Mouse (Mus musculus) myocyte (in vitro differentiated cells): ENCODE results near the gene Bcl9l.

ENCODE experiments used
- MAX ChIP-seq: IDR thresholded peaks from one replicate; pipeline ENCODE4 v1.6.1; 2011; ENCODE audit warnings: low read depth, mild to moderate bottlenecking, control low read depth
- POLR2A ChIP-seq: IDR thresholded peaks from one replicate; pipeline ENCODE4 v1.6.1; 2011; ENCODE audit warnings: low read depth, mild to moderate bottlenecking, control low read depth, moderate library complexity; ENCODE audit not compliant: insufficient read length
- POLR2AphosphoS2 ChIP-seq: IDR thresholded peaks from one replicate; pipeline ENCODE4 v1.6.1; 2011; ENCODE audit warnings: low read depth, control low read depth; ENCODE audit not compliant: insufficient read length
- SRF ChIP-seq: IDR thresholded peaks from one replicate; pipeline ENCODE4 v1.6.1; 2011; ENCODE audit warnings: low read depth; ENCODE audit not compliant: control insufficient read depth, insufficient read length
- TCF12 ChIP-seq: IDR thresholded peaks from one replicate; pipeline ENCODE4 v1.6.1; 2011; ENCODE audit warnings: mild to moderate bottlenecking, control low read depth; ENCODE audit not compliant: poor library complexity, insufficient read depth, severe bottlenecking
- USF1 ChIP-seq: IDR thresholded peaks from one replicate; pipeline ENCODE4 v1.6.1; 2011; ENCODE audit warnings: low read depth, mild to moderate bottlenecking, control low read depth, moderate library complexity

DNA sequence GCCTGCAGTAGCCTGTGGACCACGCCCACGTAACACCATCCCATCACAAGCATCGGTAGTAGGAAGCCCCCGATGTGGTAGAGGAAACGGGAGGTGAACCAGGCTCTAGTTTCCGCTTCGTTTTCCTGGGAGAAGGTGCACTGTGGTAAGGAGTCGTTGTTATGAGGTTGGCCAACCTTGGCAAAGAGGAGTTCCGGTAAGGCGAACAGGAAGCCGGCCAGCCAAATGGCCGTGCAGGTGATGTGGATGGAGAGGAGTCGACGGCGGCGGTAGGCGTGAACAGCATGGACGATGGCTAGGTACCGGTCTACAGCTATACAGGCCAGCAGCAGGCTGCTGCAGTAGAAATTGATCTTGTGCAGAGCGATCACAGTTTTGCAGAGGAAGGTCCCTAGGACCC is 31.0 kb downstream of the Bcl9l start:
- TF ChIP-seq SRF: no peak
- TF ChIP-seq POLR2A: no peak
- no peak for TF ChIP-seq TCF12
- no peak for TF ChIP-seq USF1
- no peak for TF ChIP-seq MAX
- TF ChIP-seq POLR2AphosphoS2: no peak
